Mouse (Mus musculus) MEL (cell line): Measurements from ENCODE around the gene Syne2.

ENCODE experiments used
- BHLHE40 ChIP-seq: IDR thresholded peaks from 2 replicates; pipeline ENCODE4 v1.6.1; 2012; ENCODE audit warnings: low read depth, mild to moderate bottlenecking, inconsistent platforms, low read length, improper control_type of control experiment, borderline replicate concordance
- CTCF ChIP-seq, 3 experiments: IDR thresholded peaks in 2 of 3; conservative IDR thresholded peaks in 1 of 3; 2 replicates each; pipeline ENCODE4 v1.5.1; 2011 to 2012; ENCODE audit warnings: low read length in 3 of 3, low read depth in 2 of 3, mild to moderate bottlenecking in 2 of 3, improper control_type of control experiment in 1 of 3, inconsistent platforms in 1 of 3, mixed read lengths in 1 of 3, moderate library complexity in 1 of 3; ENCODE audit not compliant: control insufficient read depth in 1 of 3, insufficient read depth in 1 of 3, poor library complexity in 1 of 3, severe bottlenecking in 1 of 3
- MXI1 ChIP-seq: IDR thresholded peaks from 2 replicates; pipeline ENCODE4 v1.6.1; 2011; ENCODE audit warnings: mild to moderate bottlenecking, low read depth, low read length, improper control_type of control experiment
- POLR2A ChIP-seq, 2 experiments: IDR thresholded peaks; 2 replicates each; pipeline ENCODE4 v1.6.1; 2011 to 2012; ENCODE audit warnings: low read length in 2 of 2, mild to moderate bottlenecking in 2 of 2, control low read depth in 1 of 2, improper control_type of control experiment in 1 of 2, low read depth in 1 of 2, moderate library complexity in 1 of 2; ENCODE audit not compliant: control insufficient read depth in 1 of 2, insufficient read depth in 1 of 2, poor library complexity in 1 of 2
- POLR2AphosphoS2 ChIP-seq: IDR thresholded peaks from 2 replicates; pipeline ENCODE4 v1.6.1; 2011; ENCODE audit warnings: low read length, improper control_type of control experiment
- ZC3H11A ChIP-seq: IDR thresholded peaks from 2 replicates; pipeline ENCODE4 v1.6.1; 2012; ENCODE audit warnings: low read depth, mild to moderate bottlenecking, inconsistent platforms, low read length, improper control_type of control experiment

GRCm38 (mm10) chr12:75894998-75895331, 77.0 kb downstream of the Syne2 start:
- no peak for TF ChIP-seq CTCF (IDR thresholded peaks at IDR 0.05 in 2 of 3, conservative IDR thresholded peaks at IDR 0.05 in 1 of 3; ENCODE audit: control insufficient read depth in 1 of 3, insufficient read depth in 1 of 3, low read depth in 2 of 3, low read length in 3 of 3, poor library complexity in 1 of 3, severe bottlenecking in 1 of 3)
- no peak for TF ChIP-seq POLR2A (IDR thresholded peaks at IDR 0.05; ENCODE audit: control insufficient read depth in 1 of 2, insufficient read depth in 1 of 2, low read depth in 1 of 2, low read length in 2 of 2, poor library complexity in 1 of 2)
- TF ChIP-seq POLR2AphosphoS2, result no peak
- TF ChIP-seq ZC3H11A, result no peak
- TF ChIP-seq BHLHE40, result no peak
- TF ChIP-seq MXI1, result no peak
